Mouse (Mus musculus) megakaryocyte-erythroid progenitor cell, adult 5-6 weeks (primary cell): ENCODE results near the gene 4931414P19Rik. TPM values are rescaled to one million over a fixed set of nuclear protein-coding genes. Genes with fewer than 3 reads are reported as not detected.

Source experiments
- ATAC-seq: replicated peaks from 2 replicates; pipeline ENCODE4 v1.8.0; 2016; ENCODE audit warnings: mild to moderate bottlenecking, inconsistent platforms; ENCODE audit not compliant: severe bottlenecking, poor library complexity, low FRiP score, low TSS enrichment
- total RNA-seq, 2 experiments: library from RNA; stranded (forward) in 1 of 2; stranded (reverse) in 1 of 2; fragments of 200-1000, 215-1000 nt in 1 of 2; fragments of >200 nt in 1 of 2; fragmentation: Nextera tagmentation in 1 of 2; gene quantifications; 2 replicates each; pipeline ENCODE4 v1.2.3; 2014 to 2017

Gene 4931414P19Rik
- total RNA-seq, 2 experiments from 2014 or later: 2.9 to 12.7 TPM

- no peak for ATAC-seq
These were observed 11.0 kb downstream of the 4931414P19Rik start for GRCm38 (mm10) chr14:54594631-54595414.

- no peak for ATAC-seq
These were observed 11.7 kb downstream of the 4931414P19Rik start for GRCm38 (mm10) chr14:54594055-54594454.

- peak; percentile 77 for ATAC-seq
These were observed 13.4 kb downstream of the 4931414P19Rik start for GRCm38 (mm10) chr14:54592319-54592934.

GRCm38 (mm10) chr14:54591056-54591455 is 14.7 kb downstream of the 4931414P19Rik start:
- no peak for ATAC-seq

- ATAC-seq: peak; percentile 78
These were observed 22.0 kb downstream of the 4931414P19Rik start for GRCm38 (mm10) chr14:54583681-54584338.

- no peak for ATAC-seq
These were observed 23.3 kb downstream of the 4931414P19Rik start for GRCm38 (mm10) chr14:54582536-54582935.

GRCm38 (mm10) chr14:54579638-54580037 is 26.2 kb downstream of the 4931414P19Rik start:
- no peak for ATAC-seq

GRCm38 (mm10) chr14:54578063-54578462 is 27.7 kb downstream of the 4931414P19Rik start:
- ATAC-seq: peak; percentile 79

GRCm38 (mm10) chr14:54577089-54577982 is 28.5 kb downstream of the 4931414P19Rik start, which contains the start of gene Ajuba:
Gene Ajuba, minus strand, starts transcription at chr14:54577558.
- ATAC-seq: no peak

GRCm38 (mm10) chr14:54576241-54577088 is 29.3 kb downstream of the 4931414P19Rik start:
- no peak for ATAC-seq

GRCm38 (mm10) chr14:54575631-54576030 is 30.2 kb downstream of the 4931414P19Rik start:
- ATAC-seq: no peak

GRCm38 (mm10) chr14:54575031-54575430 is 30.8 kb downstream of the 4931414P19Rik start:
- no peak for ATAC-seq

GRCm38 (mm10) chr14:54574253-54574652 is 31.5 kb downstream of the 4931414P19Rik start:
- ATAC-seq: no peak

GRCm38 (mm10) chr14:54572790-54573736 is 32.7 kb downstream of the 4931414P19Rik start:
- ATAC-seq: no peak

GRCm38 (mm10) chr14:54572122-54572521 is 33.7 kb downstream of the 4931414P19Rik start:
- no peak for ATAC-seq

GRCm38 (mm10) chr14:54569451-54570392 is 36.1 kb downstream of the 4931414P19Rik start:
- no peak for ATAC-seq
